In genomic region chr9:70269349-70269748, GRCm38 (mm10) we compare ENCODE assay signal across 12 mouse cellular contexts.
A peak's percentile ranks its signal among the peaks of the same experiment; 100 is the strongest.
DNase-seq lines count a peak whose midpoint lies in the region; ATAC-seq and TF ChIP-seq lines count a peak whose summit lies in the region.
"Had no signal": no experiment of that assay in that cellular context is flagged by ENCODE, and none has a peak within 500 bp of the region (broad histone marks: within the 10 kb centered on the region; RNA-seq: fewer than 3 reads in every experiment).

No protein-coding gene starts in this region.

- no peaks in the 10 kb centered on the region for H3K9me3 ChIP-seq in hindbrain, embryonic 10.5 days
- no peaks in the 10 kb centered on the region for H3K9me3 ChIP-seq in hindbrain, embryonic 14.5 days (ENCODE audit: control insufficient read depth, low read length)
- H3K9me3 ChIP-seq in intestine, embryonic 16.5 days (ENCODE audit: control insufficient read depth, low read length) = no peaks in the 10 kb centered on the region
- H3K9me3 ChIP-seq in stomach, postnatal 0 days (ENCODE audit: control insufficient read depth, low read length) = no peaks in the 10 kb centered on the region
- H3K9me3 ChIP-seq: heart, embryonic 10.5 days; liver, embryonic 15.5 days had no signal

- TF ChIP-seq CTCF in stomach, postnatal 0 days (IDR thresholded peaks at IDR 0.05; ENCODE audit: low read depth) = no peak

- H3K4me1 ChIP-seq in hindbrain, embryonic 10.5 days (replicated peaks) = peaks cover 15% of the 10 kb centered on the region
- H3K4me1 ChIP-seq in hindbrain, embryonic 14.5 days (replicated peaks; ENCODE audit: control insufficient read depth, insufficient read depth, low read length) = no peaks in the 10 kb centered on the region
- peaks cover 9% of the 10 kb centered on the region; the same call in 1 of the 2 replicates for H3K4me1 ChIP-seq in intestine, embryonic 16.5 days (ENCODE audit: control insufficient read depth, insufficient read depth, low read length)
- 0 out of 2 replicates have a peak, but pooled peaks cover 3% of the 10 kb centered on the region for H3K4me1 ChIP-seq in stomach, postnatal 0 days (replicated peaks; ENCODE audit: control insufficient read depth, insufficient read depth)
- H3K4me1 ChIP-seq: liver, embryonic 15.5 days had no signal

- ATAC-seq in hindbrain, embryonic 14.5 days (ENCODE audit: low FRiP score) = no peak
- ATAC-seq in intestine, embryonic 16.5 days = peak; percentile 27; the same call in 1 of the 2 replicates
- peak; percentile 53; the same call in 1 of the 2 replicates for ATAC-seq in stomach, postnatal 0 days (ENCODE audit: low FRiP score, low TSS enrichment)

- 40% methylated on average over 10 of the region's 10 CpGs for WGBS in hindbrain, embryonic 10.5 days
- WGBS in hindbrain, embryonic 14.5 days = 23% methylated on average over 10 of the region's 10 CpGs
- WGBS in intestine, embryonic 16.5 days = 73% methylated on average over 10 of the region's 10 CpGs
- WGBS in stomach, postnatal 0 days = 64% methylated on average over 10 of the region's 10 CpGs

- peak overlapping the region; percentile 57 for H3K27ac ChIP-seq in hindbrain, embryonic 10.5 days
- no peak overlapping the region for H3K27ac ChIP-seq in hindbrain, embryonic 14.5 days
- no peak overlapping the region for H3K27ac ChIP-seq in intestine, embryonic 16.5 days (ENCODE audit: low read length)
- peak overlapping the region; percentile 67 for H3K27ac ChIP-seq in stomach, postnatal 0 days (replicated peaks)
- H3K27ac ChIP-seq: heart, embryonic 10.5 days; liver, embryonic 15.5 days had no signal

- no peaks in the 10 kb centered on the region for H3K36me3 ChIP-seq in hindbrain, embryonic 10.5 days
- no peaks in the 10 kb centered on the region for H3K36me3 ChIP-seq in hindbrain, embryonic 14.5 days (replicated peaks; ENCODE audit: control insufficient read depth, insufficient read depth)
- H3K36me3 ChIP-seq in intestine, embryonic 16.5 days (ENCODE audit: control insufficient read depth, insufficient read depth, low read length) = no peaks in the 10 kb centered on the region
- H3K36me3 ChIP-seq in stomach, postnatal 0 days (ENCODE audit: control insufficient read depth, insufficient read depth, low read length) = no peaks in the 10 kb centered on the region
- H3K36me3 ChIP-seq: heart, embryonic 10.5 days; liver, embryonic 15.5 days had no signal

- no peak overlapping the region for H3K4me2 ChIP-seq in hindbrain, embryonic 14.5 days (replicated peaks)
- no peak overlapping the region for H3K4me2 ChIP-seq in intestine, embryonic 16.5 days (ENCODE audit: low read depth, low read length)
- no peak overlapping the region for H3K4me2 ChIP-seq in stomach, postnatal 0 days (replicated peaks; ENCODE audit: low read depth)
- H3K4me2 ChIP-seq: liver, embryonic 15.5 days had no signal

- H3K9ac ChIP-seq in hindbrain, embryonic 14.5 days = no peak overlapping the region
- no peak overlapping the region for H3K9ac ChIP-seq in intestine, embryonic 16.5 days (ENCODE audit: low read depth, low read length)
- no peak overlapping the region for H3K9ac ChIP-seq in stomach, postnatal 0 days (ENCODE audit: low read length)
- H3K9ac ChIP-seq: liver, embryonic 15.5 days had no signal

- H3K4me3 ChIP-seq in hindbrain, embryonic 10.5 days = no peak overlapping the region
- H3K4me3 ChIP-seq in hindbrain, embryonic 14.5 days (replicated peaks; ENCODE audit: low read length) = no peak overlapping the region
- no peak overlapping the region for H3K4me3 ChIP-seq in intestine, embryonic 16.5 days (ENCODE audit: low read length)
- no peak overlapping the region for H3K4me3 ChIP-seq in stomach, postnatal 0 days (ENCODE audit: low read depth, low read length)
- H3K4me3 ChIP-seq: heart, embryonic 10.5 days; liver, embryonic 15.5 days had no signal

- no peaks in the 10 kb centered on the region for H3K27me3 ChIP-seq in hindbrain, embryonic 10.5 days (ENCODE audit: insufficient read depth, poor library complexity, severe bottlenecking)
- no peaks in the 10 kb centered on the region for H3K27me3 ChIP-seq in hindbrain, embryonic 14.5 days (ENCODE audit: control insufficient read depth, insufficient read depth, low read length)
- H3K27me3 ChIP-seq in intestine, embryonic 16.5 days (replicated peaks; ENCODE audit: control insufficient read depth, insufficient read depth, low read length) = no peaks in the 10 kb centered on the region
- H3K27me3 ChIP-seq in stomach, postnatal 0 days (ENCODE audit: control insufficient read depth, insufficient read depth, low read length) = no peaks in the 10 kb centered on the region

- DNase-seq in hindbrain, embryonic 10.5 days (ENCODE audit: low spot score) = no peak
- DNase-seq in hindbrain, embryonic 14.5 days (ENCODE audit: low spot score) = no peak
- DNase-seq in retina, postnatal 1 day = peak; percentile 65
- DNase-seq in retina, embryonic 14.5 days (ENCODE audit: low spot score) = no peak
- DNase-seq in stomach, postnatal 0 days (ENCODE audit: low spot score) = no peak
- DNase-seq in cerebellum, adult 8-10 months = no peak
- no peak for DNase-seq in testis, postnatal 10 days (ENCODE audit: low spot score)
- DNase-seq: adrenal gland, postnatal 25 days; kidney, postnatal 36 days had no signal

- no peak for TF ChIP-seq EP300 in stomach, postnatal 0 days (optimal IDR thresholded peaks at IDR 0.05)

Comparison
In these comparisons a context has a peak if more than half of its experiments do, and no peak if none do; other contexts are left out.
1. H3K27ac ChIP-seq: peak in hindbrain, embryonic 10.5 days (single experiment) and stomach, postnatal 0 days (single experiment); none in hindbrain, embryonic 14.5 days (single experiment) and intestine, embryonic 16.5 days (single experiment).